Comparison of ENCODE assay signal across 9 mouse cellular contexts in the genomic region with DNA sequence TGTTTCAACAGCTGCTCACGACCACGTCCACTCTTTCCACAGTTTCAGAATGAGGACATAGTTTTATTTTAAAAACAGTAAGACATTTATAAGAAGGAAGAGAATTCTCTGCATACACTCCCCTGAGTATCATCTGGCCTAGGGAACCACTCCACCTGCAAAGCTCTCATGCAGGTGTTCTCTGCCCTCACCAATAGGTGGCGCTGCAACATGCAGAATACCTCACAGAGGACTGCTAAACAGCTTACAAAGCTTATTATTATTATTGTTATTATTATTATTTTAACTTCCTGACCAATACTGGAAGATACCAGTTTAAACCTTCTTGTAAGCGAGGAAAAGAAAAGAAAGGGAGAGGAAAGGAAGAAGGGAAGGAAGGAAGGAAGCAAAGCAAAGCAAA.
DNase-seq lines count a peak whose midpoint lies in the region; ATAC-seq lines count a peak whose summit lies in the region.
"Had no signal": no experiment of that assay in that cellular context is flagged by ENCODE, and none has a peak within 500 bp of the region (broad histone marks: within the 10 kb centered on the region; RNA-seq: fewer than 3 reads in every experiment).

No protein-coding gene starts in this region.

- H3K36me3 ChIP-seq in midbrain, embryonic 11.5 days (ENCODE audit: control insufficient read depth, insufficient read depth, low read length) = no peaks in the 10 kb centered on the region

- H3K4me3 ChIP-seq in midbrain, embryonic 11.5 days (ENCODE audit: low read depth, low read length) = no peak overlapping the region
- H3K4me3 ChIP-seq: lung, embryonic 15.5 days had no signal

- no peak overlapping the region for H3K9ac ChIP-seq in midbrain, embryonic 11.5 days (ENCODE audit: low read length)
- H3K9ac ChIP-seq: lung, embryonic 15.5 days had no signal

- 0 out of 2 replicates have a peak, but pooled peaks have one; percentile 52 for ATAC-seq in midbrain, embryonic 11.5 days (ENCODE audit: low FRiP score)
- ATAC-seq in monocyte, adult 5-6 weeks (replicated peaks; ENCODE audit: insufficient number of reproducible peaks, low FRiP score, low TSS enrichment, poor library complexity, severe bottlenecking) = no peak

- H3K27me3 ChIP-seq in midbrain, embryonic 11.5 days (ENCODE audit: control insufficient read depth, insufficient read depth, low read length) = no peaks in the 10 kb centered on the region
- H3K27me3 ChIP-seq: lung, embryonic 15.5 days had no signal

- H3K4me1 ChIP-seq in midbrain, embryonic 11.5 days (ENCODE audit: control insufficient read depth, insufficient read depth, low read length) = no peaks in the 10 kb centered on the region
- H3K4me1 ChIP-seq: lung, embryonic 15.5 days had no signal

- H3K9me3 ChIP-seq in midbrain, embryonic 11.5 days (ENCODE audit: control insufficient read depth, low read length) = no peaks in the 10 kb centered on the region
- H3K9me3 ChIP-seq: lung, embryonic 15.5 days had no signal

- intact Hi-C loops in heart, postnatal 10 days (cut with DNase I) = loop anchor here (5.0 kb wide), 3 partner anchors 77 to 907 kb away; a partner anchor contains a TSS

- no peak overlapping the region for H3K27ac ChIP-seq in midbrain, embryonic 11.5 days (ENCODE audit: low read depth, low read length)
- H3K27ac ChIP-seq: lung, embryonic 15.5 days had no signal

- no peak overlapping the region for H3K4me2 ChIP-seq in midbrain, embryonic 11.5 days
- H3K4me2 ChIP-seq: lung, embryonic 15.5 days had no signal

- peak; percentile 42 for DNase-seq in ovary, postnatal 14 days (ENCODE audit: low spot score)
- no peak for DNase-seq in ovary, postnatal 10 days (ENCODE audit: low spot score)
- peak; percentile 14 for DNase-seq in adipocyte (ENCODE audit: low spot score)
- peak; percentile 76 to 83 for DNase-seq in cerebellum, postnatal 14 days
- DNase-seq in heart, postnatal 10 days = peak; percentile 49 to 79
- DNase-seq in layer of hippocampus, postnatal 10 days (ENCODE audit: low spot score in 2 of 2) = peak; percentile 58 to 70
- peak; percentile 92 for DNase-seq in midbrain, embryonic 11.5 days (ENCODE audit: low spot score, missing footprints)

- WGBS in midbrain, embryonic 11.5 days = 16% methylated on average over 4 of the region's 4 CpGs
